Mouse (Mus musculus) inflammation-experienced regulatory T-cells, adult 6 months (primary cell): ENCODE results near the gene Ddx18. TPM values are rescaled to one million over a fixed set of nuclear protein-coding genes. Genes with fewer than 3 reads are reported as not detected.

Experiments used
- ATAC-seq: one replicate; pipeline ENCODE4 v1.8.0; 2017
- polyA plus RNA-seq, 3 experiments: library from polyadenylated mRNA; unstranded; fragments of 100-300 nt; shearing (Covaris generic); gene quantifications; one replicate each; pipeline ENCODE4 v1.2.1; 2017

The Ddx18 gene
- 100 to 1,000 TPM in 1 of 3 experiments, 10 to 100 TPM in 2; 58.0 to 108 (median 66.5) TPM for polyA plus RNA-seq

- peak; percentile 99 for ATAC-seq
Measured at GRCm38 (mm10) chr1:121567521-121568489, at the start of gene Ddx18. Gene Ddx18, minus strand, starts transcription at chr1:121567989.

GRCm38 (mm10) chr1:121608000-121608399 lies 40.2 kb upstream of the Ddx18 start:
- ATAC-seq, result no peak

GRCm38 (mm10) chr1:121605118-121605517 lies 37.3 kb upstream of the Ddx18 start:
- ATAC-seq, result no peak

- no peak for ATAC-seq
Measured at GRCm38 (mm10) chr1:121601893-121602292, 34.1 kb upstream of the Ddx18 start.

- no peak for ATAC-seq
Measured at GRCm38 (mm10) chr1:121601084-121601483, 33.3 kb upstream of the Ddx18 start.

- no peak for ATAC-seq
Measured at GRCm38 (mm10) chr1:121598421-121598820, 30.6 kb upstream of the Ddx18 start.

GRCm38 (mm10) chr1:121596951-121597625 lies 29.3 kb upstream of the Ddx18 start:
- no peak for ATAC-seq

GRCm38 (mm10) chr1:121584838-121585237 lies 17.0 kb upstream of the Ddx18 start:
- no peak for ATAC-seq

- ATAC-seq, result no peak
Measured at GRCm38 (mm10) chr1:121581133-121581855, 13.5 kb upstream of the Ddx18 start.

- no peak for ATAC-seq
Measured at GRCm38 (mm10) chr1:121577491-121577890, 9.7 kb upstream of the Ddx18 start.

GRCm38 (mm10) chr1:121570522-121570921 lies 2.7 kb upstream of the Ddx18 start:
- no peak for ATAC-seq

- ATAC-seq, result no peak
Measured at GRCm38 (mm10) chr1:121557861-121558260, 9.9 kb downstream of the Ddx18 start.

GRCm38 (mm10) chr1:121551457-121551835 lies 16.3 kb downstream of the Ddx18 start:
- ATAC-seq, result no peak

- no peak for ATAC-seq
Measured at GRCm38 (mm10) chr1:121550801-121551456, 16.9 kb downstream of the Ddx18 start.

- no peak for ATAC-seq
Measured at GRCm38 (mm10) chr1:121549456-121549855, 18.3 kb downstream of the Ddx18 start.

GRCm38 (mm10) chr1:121548667-121549066 lies 19.1 kb downstream of the Ddx18 start:
- ATAC-seq, result no peak

- ATAC-seq, result no peak
Measured at GRCm38 (mm10) chr1:121546844-121547243, 20.9 kb downstream of the Ddx18 start.

- no peak for ATAC-seq
Measured at GRCm38 (mm10) chr1:121540361-121540760, 27.4 kb downstream of the Ddx18 start.

GRCm38 (mm10) chr1:121531439-121531838 lies 36.4 kb downstream of the Ddx18 start:
- no peak for ATAC-seq

GRCm38 (mm10) chr1:121529286-121529685 lies 38.5 kb downstream of the Ddx18 start:
- ATAC-seq, result no peak

GRCm38 (mm10) chr1:121528399-121528720 lies 39.4 kb downstream of the Ddx18 start, which contains the start of gene Htr5b:
Gene Htr5b, minus strand, starts transcription at chr1:121528465.
- no peak for ATAC-seq

- ATAC-seq, result no peak
Measured at GRCm38 (mm10) chr1:121527600-121528398, 40.0 kb downstream of the Ddx18 start.
